Mouse (Mus musculus): ENCODE data around the gene Usp31.

Usp31 gene

DNA sequence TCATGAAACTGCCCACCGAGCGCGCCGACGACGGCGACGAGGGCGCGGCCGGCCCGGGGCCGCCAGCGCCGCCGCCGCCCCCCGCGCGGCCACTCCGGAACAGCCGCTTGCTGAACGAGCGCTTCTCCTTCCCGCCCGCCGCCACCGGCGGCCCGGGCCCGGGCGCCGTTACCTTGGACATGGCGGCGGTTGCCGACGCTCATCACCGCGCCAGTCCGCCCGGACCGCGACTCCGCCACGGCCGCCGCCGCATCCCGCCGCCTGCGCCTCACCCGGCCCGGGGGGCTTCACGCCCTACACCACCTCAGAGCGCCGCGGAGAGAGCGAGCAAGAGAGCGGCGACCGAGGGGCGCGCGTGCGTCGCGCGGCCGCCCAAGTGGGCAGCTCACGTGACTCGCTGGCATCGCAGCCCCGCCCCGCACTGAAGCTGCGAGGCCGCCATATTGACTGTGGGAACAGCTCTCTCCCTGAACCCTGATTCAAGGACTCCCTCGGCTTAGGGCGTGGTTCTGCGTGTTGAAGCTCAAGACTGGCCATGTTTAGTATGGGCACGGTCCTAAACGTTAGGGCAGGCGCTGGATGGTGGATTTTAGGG is at the start of gene Usp31:
Usp31 (minus strand) TSS at position 181 of the 595 bp plus-strand sequence.
- peak; percentile 95 for DNase-seq (ENCODE audit: low read depth)

DNA sequence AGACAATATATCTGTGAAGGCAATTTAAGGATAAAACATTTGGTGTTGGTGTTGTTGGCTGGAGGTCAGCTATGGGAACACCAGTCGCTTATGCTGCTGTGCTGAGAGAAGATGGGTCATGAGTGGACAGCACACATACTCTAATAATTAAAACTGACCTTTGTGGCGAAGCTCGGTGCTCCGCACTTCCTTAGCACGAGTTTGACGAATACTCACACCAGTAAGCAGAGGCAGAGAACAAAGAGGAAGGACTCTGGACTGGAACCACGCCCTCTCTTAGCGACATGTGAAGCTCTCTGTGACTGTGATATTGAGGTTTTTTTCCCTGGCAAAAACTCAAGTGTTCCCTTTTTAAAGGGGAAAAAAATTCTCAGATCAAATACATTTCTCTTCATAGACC is 47.7 kb upstream of the Usp31 start:
- no peak for DNase-seq (ENCODE audit: low read depth)

DNA sequence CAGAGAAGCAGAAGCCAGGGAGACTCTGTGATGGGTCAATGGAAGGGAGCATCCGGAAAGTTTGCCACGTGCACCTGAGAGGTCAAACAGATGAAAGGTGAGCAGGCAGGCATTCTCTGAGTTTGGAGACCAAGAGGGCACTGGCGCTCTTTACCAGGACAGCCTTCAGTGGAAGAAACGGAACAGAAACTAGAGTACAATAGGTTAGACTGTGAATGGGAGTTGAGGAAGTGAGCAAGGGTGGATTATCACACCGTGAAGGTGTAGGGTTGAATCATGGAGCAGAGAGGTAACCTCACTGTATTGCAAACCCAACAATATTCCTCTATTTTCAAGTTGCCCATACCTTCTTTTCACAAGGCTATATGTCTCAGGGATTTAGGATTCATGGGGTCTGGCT is 43.2 kb upstream of the Usp31 start:
- no peak for DNase-seq (ENCODE audit: low read depth)

DNA sequence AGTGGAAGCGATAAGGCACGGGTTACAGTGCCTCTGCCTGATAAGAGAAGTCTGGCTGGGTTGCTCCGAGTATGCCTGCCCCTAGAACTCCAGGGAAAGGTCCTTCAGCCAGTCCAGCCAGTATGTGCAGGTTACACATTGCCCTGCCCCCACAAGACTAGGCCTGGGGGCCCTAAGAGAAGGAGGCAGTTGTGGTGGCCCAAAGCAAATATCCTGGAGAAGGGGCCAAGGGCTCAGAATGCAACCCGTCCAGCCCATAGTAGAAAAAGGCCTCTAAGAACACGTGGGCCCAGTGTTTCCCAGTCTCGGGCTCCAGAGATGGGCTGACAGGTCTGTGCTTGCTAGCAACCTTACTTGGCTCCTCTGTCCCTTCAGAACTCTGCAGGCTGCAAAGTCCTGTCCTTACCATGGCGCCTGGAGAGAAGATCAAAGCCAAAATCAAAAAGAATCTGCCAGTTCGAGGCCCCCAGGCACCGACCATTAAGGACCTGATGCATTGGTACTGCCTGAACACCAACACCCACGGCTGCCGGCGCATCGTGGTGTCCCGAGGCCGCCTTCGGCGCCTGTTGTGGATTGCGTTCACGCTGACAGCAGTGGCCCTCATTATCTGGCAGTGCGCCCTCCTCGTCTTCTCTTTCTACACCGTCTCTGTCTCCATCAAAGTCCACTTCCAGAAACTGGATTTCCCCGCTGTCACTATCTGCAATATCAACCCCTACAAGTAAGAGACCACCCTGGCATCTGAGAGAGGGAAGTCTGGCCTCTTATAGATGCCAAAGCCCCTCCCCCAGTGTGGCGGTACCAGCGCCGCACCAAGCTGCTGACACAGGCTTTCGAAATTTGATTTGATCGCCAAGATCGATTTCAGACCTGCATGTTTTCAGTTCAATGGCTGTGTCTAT is 30.7 kb upstream of the Usp31 start:
- no peak for DNase-seq (ENCODE audit: low read depth)

DNA sequence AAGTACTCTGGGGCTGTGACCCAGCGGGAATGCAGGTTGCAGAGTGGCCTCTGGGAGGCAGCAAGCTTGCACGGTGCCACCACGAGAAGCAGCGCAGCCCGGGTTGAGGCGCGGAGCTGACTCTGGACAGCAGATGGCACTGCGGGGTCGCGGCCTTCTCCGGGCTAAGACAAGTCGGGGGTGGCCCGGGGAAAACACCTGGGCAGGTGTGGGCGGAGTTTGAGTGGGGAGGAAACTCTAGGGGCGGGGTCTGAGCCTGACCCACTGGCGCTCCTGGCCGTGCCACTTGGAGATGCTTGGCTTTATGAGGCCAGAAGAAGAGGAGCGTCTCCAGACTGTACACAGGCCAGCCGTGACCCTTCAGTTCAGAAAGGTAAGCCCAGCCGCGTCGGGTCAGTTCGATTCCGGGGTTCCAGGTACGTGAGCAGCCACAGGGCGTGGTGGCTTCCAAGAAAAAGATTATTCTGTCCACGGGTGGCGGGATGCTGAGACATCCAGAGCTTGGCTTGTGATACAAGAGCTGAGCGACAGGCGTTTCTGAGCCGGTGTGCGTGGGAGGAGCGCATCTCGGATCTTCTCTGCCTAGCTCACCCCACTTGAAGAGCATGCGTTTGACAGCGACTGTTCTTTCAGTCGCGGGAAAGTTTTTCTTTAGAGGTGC is 27.2 kb upstream of the Usp31 start, which contains the start of gene Scnn1g:
Scnn1g (plus strand) TSS at position 309 of the 661 bp plus-strand sequence.
- peak; percentile 75 for DNase-seq (ENCODE audit: low read depth)

DNA sequence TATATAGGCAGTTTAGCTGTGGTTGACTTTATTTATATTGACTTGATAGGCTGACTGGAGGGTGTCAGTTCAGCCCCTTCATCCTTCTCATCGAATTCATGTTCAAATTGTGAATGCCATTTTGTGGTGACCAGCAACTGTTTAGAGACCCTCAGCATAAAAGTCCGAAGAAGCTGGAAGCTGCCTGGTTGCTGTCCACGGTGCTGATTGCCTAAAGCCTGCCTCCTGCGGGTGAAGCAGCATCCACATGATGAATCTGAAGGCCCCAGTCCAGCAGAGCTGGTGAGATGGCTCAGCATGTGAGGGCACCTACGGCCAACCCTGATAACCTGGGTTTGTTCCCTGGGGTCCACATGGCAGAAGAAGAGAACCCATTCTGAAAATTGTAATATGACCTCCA is 23.2 kb upstream of the Usp31 start:
- no peak for DNase-seq (ENCODE audit: low read depth)

DNA sequence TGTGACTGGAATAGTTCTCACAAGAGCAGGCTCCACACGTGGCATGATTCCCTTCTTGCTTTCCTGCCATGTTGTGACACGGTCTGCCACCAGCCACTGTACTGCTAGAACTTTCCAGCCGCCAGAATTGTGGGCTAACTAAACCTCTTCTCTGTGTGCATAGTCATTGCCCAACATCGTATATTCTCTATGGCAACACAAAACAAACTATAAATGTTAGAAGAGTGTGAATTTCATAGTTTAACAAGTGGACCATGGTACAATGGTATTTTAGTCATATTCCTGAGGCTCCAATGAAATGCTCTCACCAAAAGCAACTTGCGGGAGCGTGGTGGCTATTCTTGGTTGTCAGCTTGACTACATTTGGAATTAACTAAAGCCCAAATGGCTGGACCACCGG is 10.0 kb upstream of the Usp31 start:
- DNase-seq (ENCODE audit: low read depth): no peak

DNA sequence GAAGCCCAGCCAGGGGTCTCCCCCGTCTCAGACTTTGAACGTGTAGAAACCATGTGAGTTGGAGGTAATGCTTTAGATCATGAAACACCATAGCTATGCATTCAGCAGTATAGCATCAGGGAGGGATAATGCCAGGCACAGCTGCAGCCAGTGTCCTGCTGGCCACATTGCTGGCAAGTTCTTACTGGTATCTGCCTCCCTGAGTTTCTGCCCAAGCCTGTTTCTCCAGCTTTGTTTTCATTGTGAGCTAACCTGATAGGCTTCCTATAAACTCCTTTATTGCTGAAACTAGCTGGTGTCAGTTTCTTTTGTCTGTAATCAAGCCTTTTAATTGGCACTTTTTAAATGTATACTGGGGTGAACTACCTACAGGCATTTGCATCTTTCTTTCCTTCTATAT is 4.1 kb upstream of the Usp31 start:
- DNase-seq (ENCODE audit: low read depth): no peak

DNA sequence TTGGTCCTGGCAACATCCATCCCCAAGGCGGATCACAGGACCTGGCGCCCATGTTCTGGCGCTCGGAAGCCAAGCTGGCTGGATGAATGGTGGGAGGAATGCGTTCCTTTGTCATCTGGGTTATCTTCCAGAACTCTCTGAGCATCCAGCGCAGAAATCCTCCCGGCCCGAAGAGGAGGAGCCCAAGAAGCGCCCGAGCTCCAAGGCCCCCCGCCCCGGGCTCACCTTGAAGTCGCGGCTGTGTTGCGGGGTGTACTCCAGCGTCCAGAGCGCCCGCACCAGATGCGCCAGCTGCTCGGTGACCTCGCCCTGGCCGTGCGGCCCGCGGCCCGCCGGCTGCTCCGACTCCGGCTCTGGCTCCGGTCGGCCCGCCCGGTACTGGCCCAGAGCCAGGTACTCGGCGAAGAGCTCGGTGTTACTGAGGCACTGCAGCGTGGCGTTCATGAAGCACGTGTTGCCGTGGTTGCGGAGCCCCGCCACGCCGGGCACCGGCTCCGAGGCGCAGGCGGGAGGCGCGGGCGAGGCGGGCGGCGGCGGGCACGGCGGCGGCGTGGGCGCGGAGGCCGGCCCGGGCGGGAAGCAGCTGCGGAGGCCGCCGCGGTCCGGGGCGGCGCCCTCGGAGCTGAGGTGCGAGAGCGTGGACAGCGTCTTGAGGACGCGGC is 511 bp downstream of the Usp31 start:
- peak; percentile 56 for DNase-seq (ENCODE audit: low read depth)

DNA sequence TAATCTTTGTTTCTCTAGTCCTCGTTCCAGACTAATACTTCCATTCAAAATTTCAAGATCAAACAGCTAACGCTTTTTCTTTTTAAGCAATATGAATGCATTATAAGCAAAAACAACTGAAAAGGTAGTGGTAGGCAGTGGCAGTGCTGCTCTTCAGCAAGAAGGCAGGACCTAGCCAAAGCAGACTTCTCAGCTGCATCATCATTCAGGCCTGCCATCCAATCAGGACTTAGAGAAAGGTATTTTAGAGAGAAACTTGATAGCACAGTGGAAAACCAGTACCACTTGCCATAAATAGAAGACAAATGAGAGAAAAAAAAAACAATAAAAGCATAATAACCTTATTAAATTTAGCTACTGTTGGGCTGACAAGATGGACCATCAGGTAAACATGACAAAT is 2.0 kb downstream of the Usp31 start:
- no peak for DNase-seq (ENCODE audit: low read depth)

DNA sequence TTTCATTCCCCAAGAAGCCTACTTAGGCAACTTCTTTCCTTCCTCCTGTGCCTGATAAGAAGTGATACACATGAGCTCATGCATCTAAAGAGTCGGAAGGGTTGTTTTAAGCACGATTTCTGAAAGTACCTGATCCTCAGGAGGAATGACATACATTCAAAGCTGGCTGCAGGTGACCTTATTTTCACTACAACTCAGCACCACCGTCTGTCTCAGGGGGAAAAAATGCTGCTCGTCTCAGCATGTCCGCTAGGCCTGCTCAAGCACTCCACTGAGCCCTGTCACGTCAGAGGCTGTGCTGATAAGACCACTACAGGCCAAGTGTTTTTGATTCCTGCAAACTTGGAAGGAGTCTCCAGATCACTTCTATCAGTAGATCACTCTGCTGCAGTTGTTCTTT is 5.1 kb downstream of the Usp31 start:
- no peak for DNase-seq (ENCODE audit: low read depth)

DNA sequence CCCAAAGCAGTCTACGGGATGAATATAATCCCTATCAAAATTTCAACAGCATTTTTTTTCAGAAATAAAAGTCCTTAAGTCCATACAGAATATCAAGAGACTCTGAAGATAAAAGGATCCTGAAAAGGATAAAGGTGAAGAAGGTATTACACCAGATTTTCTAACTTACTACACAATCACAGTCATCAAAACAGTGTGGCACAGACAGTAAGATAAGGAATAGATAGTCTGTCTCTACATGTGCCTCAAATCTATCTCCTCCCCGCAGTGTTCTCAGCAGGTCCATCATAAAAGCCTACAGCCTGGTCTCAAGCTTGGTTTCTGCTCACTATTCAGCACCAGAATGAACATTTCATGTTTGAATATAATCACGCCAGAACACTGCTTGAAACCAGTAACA is 6.6 kb downstream of the Usp31 start:
- DNase-seq (ENCODE audit: low read depth): no peak

DNA sequence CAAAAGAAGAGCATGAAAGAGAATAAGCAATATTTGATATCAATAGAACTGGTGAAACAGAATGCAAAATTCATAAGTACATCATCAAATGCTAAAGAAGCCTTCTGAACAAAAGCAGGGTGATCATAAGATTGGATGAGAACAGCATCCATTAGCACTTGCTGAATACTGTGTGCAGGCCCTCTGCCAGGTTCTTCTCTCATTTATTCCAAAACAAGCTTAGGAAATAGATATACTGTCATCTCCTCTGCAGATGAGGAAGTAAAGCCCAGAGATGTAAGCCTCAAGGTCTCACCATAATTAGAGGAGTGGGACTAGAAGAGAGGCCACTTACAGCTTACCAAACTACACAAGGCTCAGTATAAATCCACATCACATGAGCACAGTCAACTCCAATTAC is 7.8 kb downstream of the Usp31 start:
- no peak for DNase-seq (ENCODE audit: low read depth)

DNA sequence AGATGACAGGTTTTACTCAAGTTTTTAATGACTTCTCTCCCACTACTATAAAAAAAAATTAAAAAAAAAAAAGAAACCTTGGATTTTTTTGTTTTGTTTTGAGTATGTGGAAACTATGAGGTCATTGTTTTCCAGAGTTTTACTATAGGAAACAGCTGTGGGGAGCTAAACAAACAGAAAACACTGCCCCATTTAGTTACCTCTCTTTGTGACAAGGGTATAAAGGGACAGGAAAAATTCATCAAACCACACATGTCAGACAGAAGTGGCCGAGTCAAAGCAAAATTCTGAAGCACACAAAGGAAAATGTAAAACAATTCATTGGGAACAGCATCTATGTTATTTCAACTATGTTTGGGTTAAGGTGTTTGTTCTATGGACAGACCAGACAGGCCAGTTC is 9.5 kb downstream of the Usp31 start:
- DNase-seq (ENCODE audit: low read depth): no peak

DNA sequence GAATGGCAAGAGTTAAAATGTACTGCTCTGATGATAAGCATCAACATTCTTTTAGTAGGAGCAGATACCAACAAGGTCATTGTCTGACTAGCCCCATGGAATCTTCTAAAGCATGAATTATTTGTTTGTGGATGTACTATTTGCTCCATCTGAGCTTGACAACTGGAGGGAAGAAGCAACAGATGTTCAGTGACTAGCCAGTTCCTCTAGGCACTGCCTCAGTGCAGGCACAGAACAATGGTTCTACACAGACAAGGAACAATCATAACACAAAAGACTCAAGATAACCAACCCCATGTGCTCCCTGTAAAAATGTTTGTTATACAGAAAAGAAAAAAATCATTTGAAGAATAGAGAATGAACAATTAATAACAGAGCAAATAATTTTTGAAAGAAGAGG is 9.9 kb downstream of the Usp31 start:
- DNase-seq (ENCODE audit: low read depth): no peak

DNA sequence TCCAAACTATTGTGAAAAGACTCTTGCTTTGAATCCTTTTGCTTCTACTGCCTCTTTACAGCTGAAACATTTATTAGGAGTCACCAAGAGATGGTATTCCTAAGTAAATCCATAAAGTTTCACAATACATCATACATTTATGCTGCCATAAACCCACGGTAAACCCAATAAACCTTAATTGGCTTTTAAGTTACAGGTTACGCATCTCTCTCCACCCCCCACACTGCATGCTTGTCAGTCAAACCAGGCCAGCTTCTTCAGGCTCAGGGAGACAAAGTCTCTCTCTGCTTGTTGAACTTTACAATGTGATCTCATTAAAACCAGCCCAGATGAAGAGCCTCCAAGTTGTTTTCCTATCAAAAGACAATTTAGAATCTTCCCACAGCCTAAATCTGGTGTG is 15.2 kb downstream of the Usp31 start:
- no peak for DNase-seq (ENCODE audit: low read depth)

DNA sequence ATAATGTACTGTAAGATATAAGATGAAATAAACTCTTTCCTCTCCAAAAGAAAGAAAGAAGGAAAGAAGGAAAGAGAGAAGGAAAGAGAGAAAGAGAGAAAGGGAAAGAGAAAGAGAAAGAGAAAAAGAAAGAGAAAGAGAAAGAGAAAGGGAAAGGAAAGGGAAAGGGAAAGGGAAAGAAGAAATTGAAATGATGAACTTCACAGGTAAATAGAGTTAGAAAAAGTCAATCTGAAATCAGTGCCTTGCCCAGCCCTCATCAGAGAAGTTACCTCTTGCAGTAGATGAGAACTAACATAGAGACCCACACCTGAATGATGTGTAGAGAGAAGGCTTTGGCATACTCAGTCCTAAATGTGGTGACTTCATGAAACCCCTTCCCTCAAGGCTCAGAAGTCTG is 17.7 kb downstream of the Usp31 start:
- no peak for DNase-seq (ENCODE audit: low read depth)

DNA sequence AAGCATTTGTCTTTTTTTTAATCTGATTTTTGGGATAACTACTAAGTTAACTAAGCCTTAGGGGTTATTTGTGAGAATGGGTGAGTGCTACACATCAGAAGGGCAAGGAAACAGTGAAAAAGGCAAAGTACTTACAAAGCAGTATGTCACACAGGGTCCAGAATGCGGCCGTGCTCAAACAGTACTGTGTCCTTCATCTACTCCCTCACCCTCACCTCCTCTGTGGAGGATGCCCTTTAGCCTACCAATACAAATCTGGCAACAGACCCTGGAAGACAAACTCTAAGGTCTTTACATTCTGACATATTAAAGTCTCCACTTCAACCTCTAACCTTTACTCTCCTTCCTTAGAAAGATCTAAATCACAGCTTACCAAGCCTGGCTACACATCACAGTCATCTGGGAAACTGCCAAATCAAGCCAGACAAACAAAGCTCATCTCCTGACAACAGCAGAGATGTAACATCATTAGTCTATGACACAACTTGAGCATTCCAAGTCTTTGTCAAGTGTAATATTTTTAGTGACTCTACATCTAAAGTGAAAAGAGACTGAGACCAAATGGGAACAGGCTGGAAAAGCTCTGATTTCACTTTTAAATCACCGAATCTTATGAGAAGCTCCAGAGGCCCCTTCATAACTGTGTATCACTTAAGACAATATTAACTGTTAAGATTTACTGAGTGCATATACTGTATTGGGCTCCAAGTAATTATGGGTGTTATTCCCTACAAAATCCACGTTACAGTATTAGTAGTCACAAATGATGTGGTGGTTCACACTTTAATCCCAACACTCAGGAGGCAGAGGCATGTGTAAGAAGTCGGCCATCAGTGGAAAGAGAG is 21.7 kb downstream of the Usp31 start:
- no peak for DNase-seq (ENCODE audit: low read depth)

DNA sequence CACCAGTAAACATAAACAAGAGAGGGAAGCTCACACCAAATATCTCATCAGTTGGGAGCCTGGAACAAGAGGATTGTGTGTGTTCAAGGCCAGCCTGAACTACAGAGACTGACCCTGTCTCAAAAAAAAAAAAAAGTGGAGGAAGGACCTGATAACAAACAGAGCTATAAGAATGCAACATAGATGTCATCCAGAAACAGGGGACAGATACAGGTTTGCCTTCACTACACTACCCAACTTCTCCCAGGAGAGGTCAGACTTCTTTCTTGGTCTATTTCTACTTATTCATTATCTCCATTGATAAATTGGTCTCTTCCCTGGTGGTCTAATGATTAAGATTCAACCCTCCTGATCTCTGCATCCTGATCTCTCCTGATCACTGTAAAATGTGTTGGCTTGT is 25.9 kb downstream of the Usp31 start:
- DNase-seq (ENCODE audit: low read depth): no peak

DNA sequence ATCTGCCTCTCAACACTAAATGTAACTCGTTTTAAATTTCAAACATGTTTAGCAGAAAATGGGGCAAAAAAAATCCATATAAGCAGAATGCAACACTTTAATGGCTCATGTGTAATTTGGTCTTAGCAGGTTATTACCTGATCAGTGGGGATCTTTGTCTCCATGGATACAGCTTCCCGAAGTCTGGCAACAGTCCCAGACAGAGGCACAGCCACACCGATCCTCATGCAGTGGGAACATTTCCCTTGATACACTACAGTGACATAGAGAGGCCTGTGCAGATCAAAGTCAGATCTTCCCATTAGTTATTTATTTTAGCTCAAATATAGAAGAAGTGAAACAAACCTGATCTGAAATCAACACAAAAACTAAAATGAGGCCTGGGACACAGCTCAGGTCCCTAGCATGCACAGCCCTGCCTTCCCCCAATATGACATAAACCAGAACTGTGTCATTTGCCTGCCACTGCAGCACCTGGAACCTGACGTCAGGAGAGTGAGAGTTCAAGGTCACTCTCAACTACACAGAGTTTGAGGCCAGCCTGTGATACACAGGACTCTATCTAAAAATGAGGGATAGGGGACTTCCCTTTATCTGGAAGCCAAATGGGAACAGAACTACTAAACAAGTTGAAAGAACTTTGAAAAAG is 29.8 kb downstream of the Usp31 start:
- DNase-seq (ENCODE audit: low read depth): no peak

DNA sequence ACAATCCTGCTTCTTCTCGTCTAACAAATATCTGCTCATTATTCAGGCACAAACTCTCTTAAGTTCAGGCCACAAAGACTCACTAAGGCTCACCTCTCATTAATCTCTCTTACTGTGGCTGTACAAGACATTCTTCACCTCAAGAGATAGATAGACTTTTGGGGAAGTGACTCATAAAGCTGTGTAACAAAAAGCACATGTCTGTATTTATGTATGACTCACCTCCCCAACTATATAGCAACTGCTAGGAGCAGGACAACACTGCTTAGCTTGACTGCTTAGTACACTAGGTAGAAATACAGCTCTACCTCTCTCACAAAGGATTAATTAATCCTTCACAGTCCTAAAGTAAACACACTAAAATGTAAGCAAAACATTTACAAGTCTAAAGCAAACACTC is 46.3 kb downstream of the Usp31 start:
- no peak for DNase-seq (ENCODE audit: low read depth)
